Mouse (Mus musculus) liver, adult 2 months (tissue): Measurements from ENCODE around the gene Pdcd4. TPM values are rescaled to one million over a fixed set of nuclear protein-coding genes. Genes with fewer than 3 reads are reported as not detected.

ENCODE experiments used
- DNase-seq: peaks from one replicate; pipeline ENCODE4 v3.0.0-alpha.2; 2011; ENCODE audit warnings: low read depth, low spot score; ENCODE audit errors: extremely low read depth
- H3K27ac ChIP-seq: fragments of 200-500 bp; replicated peaks from 2 replicates; pipeline ENCODE4 v1.5.1; 2012; ENCODE audit warnings: low read depth, mild to moderate bottlenecking, control low read depth, inconsistent platforms, low read length; ENCODE audit not compliant: insufficient read depth
- H3K27me3 ChIP-seq: fragments of 200-500 bp; 2 replicates; pipeline ENCODE4 v1.6.1; 2012; ENCODE audit warnings: mild to moderate bottlenecking, moderate library complexity, low read length, inconsistent platforms; ENCODE audit not compliant: control insufficient read depth, insufficient read depth
- H3K36me3 ChIP-seq: fragments of 200-500 bp; 2 replicates; pipeline ENCODE4 v1.6.1; 2012; ENCODE audit warnings: low read length, inconsistent platforms; ENCODE audit not compliant: control insufficient read depth, insufficient read depth
- H3K4me1 ChIP-seq: fragments of 200-500 bp; 2 replicates; pipeline ENCODE4 v1.6.1; 2011; ENCODE audit warnings: low read length; ENCODE audit not compliant: control insufficient read depth, insufficient read depth
- H3K4me3 ChIP-seq: fragments of 200-500 bp; 2 replicates; pipeline ENCODE4 v1.5.1; 2011; ENCODE audit warnings: low read depth, mild to moderate bottlenecking, control low read depth, low read length, moderate library complexity; ENCODE audit not compliant: insufficient read depth
- H3K79me2 ChIP-seq: fragments of 200-500 bp; 2 replicates; pipeline ENCODE4 v1.6.1; 2012; ENCODE audit warnings: inconsistent platforms, mild to moderate bottlenecking, low read length, moderate library complexity; ENCODE audit not compliant: control insufficient read depth, insufficient read depth
- H3K9ac ChIP-seq: fragments of 200-500 bp; 2 replicates; pipeline ENCODE4 v1.6.1; 2012; ENCODE audit warnings: low read depth, mild to moderate bottlenecking, control low read depth, inconsistent platforms, low read length
- CTCF ChIP-seq: fragments of 200-500 bp; IDR thresholded peaks from 2 replicates; pipeline ENCODE4 v1.5.1; 2011; ENCODE audit warnings: low read depth, low read length, control low read depth
- POLR2A ChIP-seq: fragments of 200-500 bp; IDR thresholded peaks from 2 replicates; pipeline ENCODE4 v1.6.1; 2011; ENCODE audit warnings: low read length, control low read depth; ENCODE audit not compliant: insufficient read depth; ENCODE audit errors: extremely low read depth
- WGBS: fragments of 180-500 bp; shearing (Covaris S2); methylation state at CpG from one replicate; pipeline ENCODE4 v1.1.7; 2018; 5-methylcytosine and 5-hydroxymethylcytosine counted together
- polyA plus RNA-seq: library from polyadenylated mRNA; depleted of rRNA; stranded (reverse); fragments of >200 nt; gene quantifications from 2 replicates; pipeline ENCODE4 v1.2.3, GENCODE M21; 2012
- total RNA-seq: library from RNA; depleted of rRNA; stranded (reverse); fragments of >200 nt; gene quantifications from 2 replicates; pipeline ENCODE4 v1.2.3, GENCODE M21; 2014

The Pdcd4 gene
- total and polyA plus RNA-seq, 2 experiments: 17.8 to 92.5 TPM

DNA sequence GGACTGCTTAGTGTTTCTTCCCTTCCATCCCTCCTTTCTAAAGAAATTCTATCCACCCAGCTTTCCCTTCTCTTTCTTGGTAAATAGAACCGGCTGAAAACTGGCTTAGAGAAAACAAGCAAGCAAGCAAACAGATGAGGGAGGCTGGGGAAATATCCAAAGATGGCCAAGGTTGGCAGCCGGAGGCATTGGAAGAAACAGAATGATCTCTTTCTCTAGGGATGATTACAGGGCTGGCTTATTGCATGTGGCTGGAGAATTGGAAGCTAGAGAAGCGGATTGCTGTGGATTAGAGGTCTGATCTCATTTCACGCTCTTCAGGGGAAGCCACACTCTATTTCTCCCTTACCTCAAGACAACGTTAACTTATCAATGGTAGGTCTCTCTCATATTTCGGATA lies 16.8 kb upstream of the Pdcd4 start:
- DNase-seq: no peak
- Histone ChIP-seq H3K27ac (no peak overlapping the region), H3K9ac (no peak overlapping the region), H3K27me3 (no peaks in the 10 kb centered on the region), H3K4me3 (no peak overlapping the region), H3K79me2 (no peaks in the 10 kb centered on the region), H3K4me1 (no peaks in the 10 kb centered on the region; the same call in 1 of the 2 replicates), H3K36me3 (no peaks in the 10 kb centered on the region)
- TF ChIP-seq POLR2A (no peak), CTCF (no peak)
- WGBS: 84% methylated on average over 6 of the region's 6 CpGs

DNA sequence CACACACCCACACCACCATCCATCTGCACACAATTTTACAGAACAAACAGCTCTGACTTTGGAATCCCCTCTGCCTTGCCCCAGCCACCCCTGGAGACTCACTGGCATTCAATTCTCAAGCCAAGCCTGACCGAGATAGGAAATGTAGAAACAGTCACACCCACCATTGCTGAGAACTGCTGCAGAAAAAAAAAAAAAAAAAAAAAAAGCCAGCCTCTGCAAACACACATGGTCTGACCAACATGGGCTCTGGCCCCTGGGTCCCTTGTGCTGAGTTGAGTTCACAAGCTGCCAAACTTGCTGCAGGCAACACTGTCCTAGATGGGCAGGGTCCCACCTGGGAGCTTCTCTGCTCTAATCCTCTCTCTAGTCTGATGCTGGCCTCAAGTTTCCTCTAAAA lies 14.3 kb upstream of the Pdcd4 start:
- Histone ChIP-seq H3K4me3 (no peak overlapping the region), H3K9ac (no peak overlapping the region), H3K4me1 (no peaks in the 10 kb centered on the region; the same call in 1 of the 2 replicates), H3K27ac (no peak overlapping the region), H3K27me3 (no peaks in the 10 kb centered on the region), H3K79me2 (no peaks in the 10 kb centered on the region), H3K36me3 (no peaks in the 10 kb centered on the region)
- TF ChIP-seq POLR2A (no peak), CTCF (no peak)
- 91% methylated on average over 1 of the region's 1 CpGs for WGBS
- no peak for DNase-seq

DNA sequence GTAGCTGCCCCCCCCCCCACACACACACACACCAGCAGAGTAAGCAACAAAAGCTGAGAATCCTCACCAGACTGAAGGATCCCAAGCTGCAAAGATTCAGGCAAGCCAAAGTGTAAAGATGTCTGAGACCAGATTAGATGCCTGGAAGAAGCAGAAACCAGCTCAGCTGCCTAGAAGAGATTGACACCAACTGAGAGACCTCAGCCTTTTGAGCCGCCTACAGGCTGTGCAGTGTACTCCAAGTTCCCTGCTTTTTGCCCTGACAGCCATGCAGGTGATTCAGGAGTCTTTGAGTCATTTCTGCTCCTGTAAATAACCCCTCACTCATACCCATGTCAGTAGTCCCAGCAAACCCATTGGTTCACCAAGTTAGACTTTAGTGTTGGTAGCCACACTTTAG lies 11.6 kb upstream of the Pdcd4 start:
- Histone ChIP-seq H3K4me3 (no peak overlapping the region), H3K27ac (no peak overlapping the region), H3K36me3 (no peaks in the 10 kb centered on the region), H3K27me3 (no peaks in the 10 kb centered on the region), H3K9ac (no peak overlapping the region), H3K4me1 (no peaks in the 10 kb centered on the region), H3K79me2 (no peaks in the 10 kb centered on the region)
- TF ChIP-seq POLR2A (no peak), CTCF (no peak)
- WGBS: 84% methylated on average over 1 of the region's 1 CpGs
- DNase-seq: no peak

DNA sequence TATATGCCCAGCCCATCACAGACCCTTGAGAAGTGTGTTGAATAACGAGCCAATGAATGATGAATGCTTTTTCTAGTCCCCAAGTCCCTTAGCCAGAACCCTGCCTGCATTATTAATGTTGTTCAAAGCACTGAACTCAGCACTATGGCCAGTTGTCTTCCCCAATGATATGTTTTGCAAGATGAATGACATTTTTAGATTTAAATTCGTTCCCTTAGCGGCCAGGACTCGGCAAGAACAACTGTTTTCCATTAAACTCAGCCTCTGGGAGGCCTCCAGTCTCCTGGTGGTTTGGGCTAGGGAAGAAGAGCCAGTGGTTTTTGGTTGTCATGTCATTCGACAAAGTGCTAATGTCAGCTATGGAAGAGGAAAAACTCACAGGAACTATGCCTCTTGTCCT lies 10.2 kb upstream of the Pdcd4 start:
- H3K36me3 ChIP-seq: no peaks in the 10 kb centered on the region
- 0 out of 2 replicates have a peak, but pooled peaks cover 3% of the 10 kb centered on the region for H3K4me1 ChIP-seq
- no peak overlapping the region for H3K9ac ChIP-seq
- no peak for DNase-seq
- H3K79me2 ChIP-seq: no peaks in the 10 kb centered on the region
- TF ChIP-seq POLR2A (no peak), CTCF (no peak)
- H3K27ac ChIP-seq: no peak overlapping the region
- H3K4me3 ChIP-seq: no peak overlapping the region
- no peaks in the 10 kb centered on the region for H3K27me3 ChIP-seq
- 78% methylated on average over 5 of the region's 5 CpGs for WGBS

DNA sequence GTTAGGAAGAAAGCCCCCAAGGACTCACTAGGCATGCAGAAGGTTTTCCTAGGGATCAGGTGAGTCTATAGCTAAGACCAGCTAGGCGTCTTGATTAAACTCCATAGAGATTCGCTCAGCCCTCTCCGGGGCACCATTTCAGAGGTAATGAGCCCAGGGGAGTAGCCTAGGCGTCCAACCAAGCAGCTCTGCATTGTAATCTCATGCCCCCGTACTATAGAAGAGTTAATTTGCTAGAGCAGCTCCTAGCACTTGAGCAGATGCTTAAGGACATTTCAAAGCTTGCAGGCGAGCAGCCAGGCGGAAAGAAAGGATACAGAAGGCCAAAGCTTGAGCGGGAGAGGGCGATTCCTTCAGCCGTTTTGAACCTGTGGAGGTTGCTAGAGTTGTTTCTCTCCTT lies 6.6 kb upstream of the Pdcd4 start:
- no peak overlapping the region for H3K9ac ChIP-seq
- no peaks in the 10 kb centered on the region for H3K27me3 ChIP-seq
- no peaks in the 10 kb centered on the region for H3K79me2 ChIP-seq
- H3K4me1 ChIP-seq: peaks cover 21% of the 10 kb centered on the region
- TF ChIP-seq POLR2A: no peak
- TF ChIP-seq CTCF: no peak
- DNase-seq: no peak
- H3K4me3 ChIP-seq: no peak overlapping the region
- 94% methylated on average over 10 of the region's 10 CpGs for WGBS
- no peak overlapping the region for H3K27ac ChIP-seq
- no peaks in the 10 kb centered on the region for H3K36me3 ChIP-seq

DNA sequence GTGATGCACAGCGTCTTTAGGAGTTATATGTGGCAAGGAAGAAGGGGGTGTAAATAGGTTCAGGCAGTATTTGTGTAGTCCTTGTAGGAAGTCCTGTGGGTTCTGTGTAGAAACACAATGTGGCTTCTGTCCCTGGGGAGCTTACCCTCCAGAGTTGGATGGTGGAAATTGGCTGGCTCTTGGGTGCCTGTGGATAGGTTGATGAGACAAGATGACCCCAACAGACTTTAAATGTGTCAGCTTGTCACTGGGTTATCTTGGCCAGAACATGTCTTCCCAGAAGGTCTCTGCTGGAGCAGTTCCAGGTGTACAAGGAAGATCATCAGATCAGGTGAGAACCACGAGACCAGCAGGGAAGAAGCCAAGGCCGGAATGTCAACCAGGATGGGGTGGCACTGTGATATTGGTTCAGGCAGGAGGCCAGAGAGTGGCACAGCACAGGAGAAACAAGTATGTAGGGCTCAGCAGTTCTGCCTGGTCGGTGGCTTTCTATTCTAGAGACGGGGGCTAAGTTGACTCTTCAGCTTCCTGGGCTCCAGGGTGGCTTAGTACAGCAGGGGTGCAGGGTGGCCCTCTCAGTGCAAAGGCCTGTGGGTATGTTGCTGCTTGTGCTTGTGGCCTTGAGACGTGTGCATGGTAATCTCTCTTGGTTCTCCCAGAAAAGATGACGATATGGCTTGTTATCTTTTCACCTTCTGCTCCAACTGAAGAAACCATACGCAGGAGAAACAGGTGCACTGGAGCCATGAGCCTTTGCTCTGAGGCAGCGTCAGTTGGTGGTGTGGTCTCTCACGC lies 5.3 kb upstream of the Pdcd4 start:
- Histone ChIP-seq H3K27me3 (no peaks in the 10 kb centered on the region), H3K36me3 (no peaks in the 10 kb centered on the region), H3K9ac (no peak overlapping the region), H3K4me1 (peaks cover 30% of the 10 kb centered on the region), H3K4me3 (no peak overlapping the region), H3K79me2 (no peaks in the 10 kb centered on the region), H3K27ac (peak overlapping the region; percentile 33)
- no peak for TF ChIP-seq CTCF
- no peak for TF ChIP-seq POLR2A
- 48% methylated on average over 10 of the region's 10 CpGs for WGBS
- DNase-seq: peak; percentile 88
